Mouse (Mus musculus) gastrocnemius, postnatal 4 days (tissue): Measurements from ENCODE around the gene Mrps26. TPM values are rescaled to one million over a fixed set of nuclear protein-coding genes. Genes with fewer than 3 reads are reported as not detected.

Experiments
- microRNA-seq: library from miRNA; unstranded; fragments of <30 nt; microRNA quantifications from one replicate; pipeline ENCODE4 v1.2.0, GENCODE M21; 2021
- total RNA-seq, 2 experiments: library from RNA; stranded (reverse); gene quantifications; 2 replicates each; pipeline ENCODE4 v1.2.3; 2021

Gene Mrps26
- total RNA-seq, 2 experiments from 2014 or later, result 51.9 to 60.9 TPM

Small RNA genes within 50 kb of the gene (microRNA-seq; reads per million reads assigned to microRNA genes)
- gene Gm23876, result not detected

Other genes with a start within 250 kb of the Mrps26 start
- 10 to 100 TPM; 19.7 to 19.9 TPM for gene Cpxm1, start 166.2 kb upstream of the Mrps26 start, total RNA-seq
- not detected for gene Gm28372, start 158.5 kb upstream of the Mrps26 start, total RNA-seq
- gene 1700020A23Rik, start 158.5 kb upstream of the Mrps26 start, total RNA-seq, result not detected
- gene Tmem239, start 157.3 kb upstream of the Mrps26 start, total RNA-seq, result not detected
- 10 to 100 TPM; 37.3 to 44.6 TPM for gene Vps16, start 139.4 kb upstream of the Mrps26 start, total RNA-seq
- 10 to 100 TPM; 10.6 to 11.6 TPM for gene Pced1a, start 139.0 kb upstream of the Mrps26 start, total RNA-seq
- gene Ptpra, start 113.5 kb upstream of the Mrps26 start, total RNA-seq, result 10 to 100 TPM; 73.2 to 74.7 TPM
- gene Oxt, start 12.4 kb downstream of the Mrps26 start, total RNA-seq, result not detected
- not detected for gene Avp, start 18.8 kb downstream of the Mrps26 start, total RNA-seq
- gene Fastkd5, start 66.3 kb downstream of the Mrps26 start, total RNA-seq, result 1 to 10 TPM; 7.3 to 8.2 TPM
- gene Ubox5, start 66.3 kb downstream of the Mrps26 start, total RNA-seq, result 1 to 10 TPM; 5.9 TPM
- 1 to 10 TPM; 5.8 to 6.2 TPM for gene Lzts3, start 79.1 kb downstream of the Mrps26 start, total RNA-seq
- gene Ddrgk1, start 100.9 kb downstream of the Mrps26 start, total RNA-seq, result 10 to 100 TPM; 77.2 to 85.1 TPM
- gene Itpa, start 103.9 kb downstream of the Mrps26 start, total RNA-seq, result 10 to 100 TPM; 21.5 to 22.8 TPM
- gene Slc4a11, start 133.8 kb downstream of the Mrps26 start, total RNA-seq, result under 1 TPM; 0.23 to 0.32 TPM